Mouse (Mus musculus) forebrain, embryonic 11.5 days (tissue): ENCODE data around the gene Dnajc25. TPM values are rescaled to one million over a fixed set of nuclear protein-coding genes. Genes with fewer than 3 reads are reported as not detected.

Experiments used
- ATAC-seq: fragments of 200-750 bp; cut with Nextera tagmentation; replicated peaks from 2 replicates; pipeline ENCODE4 v1.8.0; 2017; ENCODE audit warnings: moderate TSS enrichment; ENCODE audit not compliant: low FRiP score
- DNase-seq: peaks from one replicate; pipeline ENCODE4 v3.0.0-alpha.2; 2017; ENCODE audit warnings: low spot score
- H3K27ac ChIP-seq: fragments of 300-500 bp; sonication (generic); 2 replicates; pipeline ENCODE4 v1.5.1; 2014; ENCODE audit warnings: low read depth, low read length
- H3K27me3 ChIP-seq: fragments of 300-500 bp; sonication (generic); 2 replicates; pipeline ENCODE4 v1.6.1; 2014; ENCODE audit warnings: mild to moderate bottlenecking, low read length, mixed read lengths; ENCODE audit not compliant: control insufficient read depth, insufficient read depth
- H3K36me3 ChIP-seq: fragments of 300-500 bp; sonication (generic); 2 replicates; pipeline ENCODE4 v1.6.1; 2014; ENCODE audit warnings: mild to moderate bottlenecking, low read length, moderate library complexity, mixed read lengths; ENCODE audit not compliant: control insufficient read depth, insufficient read depth
- H3K4me1 ChIP-seq: fragments of 300-500 bp; sonication (generic); replicated peaks from 2 replicates; pipeline ENCODE4 v1.6.1; 2014; ENCODE audit warnings: low read length, mixed read lengths; ENCODE audit not compliant: control insufficient read depth, insufficient read depth
- H3K4me2 ChIP-seq: fragments of 300-500 bp; sonication (generic); 2 replicates; pipeline ENCODE4 v1.6.1; 2014; ENCODE audit warnings: low read depth, mild to moderate bottlenecking, low read length, moderate library complexity, mixed read lengths; ENCODE audit not compliant: severe bottlenecking
- H3K4me3 ChIP-seq: fragments of 300-500 bp; sonication (generic); 2 replicates; pipeline ENCODE4 v1.5.1; 2014; ENCODE audit warnings: low read depth, low read length
- H3K9ac ChIP-seq: fragments of 300-500 bp; sonication (generic); 2 replicates; pipeline ENCODE4 v1.6.1; 2014; ENCODE audit warnings: low read length
- H3K9me3 ChIP-seq: fragments of 300-500 bp; sonication (generic); 2 replicates; pipeline ENCODE4 v1.6.1; 2016; ENCODE audit warnings: low read length, mixed read lengths; ENCODE audit not compliant: control insufficient read depth
- WGBS: fragments of 180-500 bp; shearing (Covaris S2); extraction: QIAGEN DNeasy Blood & Tissue Kit; methylation state at CpG from one replicate; pipeline ENCODE4 v1.1.7; 2014; 5-methylcytosine and 5-hydroxymethylcytosine counted together
- polyA plus RNA-seq: library from polyadenylated mRNA; unstranded; fragments of >200 nt; fragmentation: Nextera tagmentation; extraction: Ambion mirVana; gene quantifications from 2 replicates; pipeline ENCODE4 v1.2.1, GENCODE M21; 2014

Gene Dnajc25
- polyA plus RNA-seq, 1 experiment from 2014 or later, result 7.7 TPM

DNA sequence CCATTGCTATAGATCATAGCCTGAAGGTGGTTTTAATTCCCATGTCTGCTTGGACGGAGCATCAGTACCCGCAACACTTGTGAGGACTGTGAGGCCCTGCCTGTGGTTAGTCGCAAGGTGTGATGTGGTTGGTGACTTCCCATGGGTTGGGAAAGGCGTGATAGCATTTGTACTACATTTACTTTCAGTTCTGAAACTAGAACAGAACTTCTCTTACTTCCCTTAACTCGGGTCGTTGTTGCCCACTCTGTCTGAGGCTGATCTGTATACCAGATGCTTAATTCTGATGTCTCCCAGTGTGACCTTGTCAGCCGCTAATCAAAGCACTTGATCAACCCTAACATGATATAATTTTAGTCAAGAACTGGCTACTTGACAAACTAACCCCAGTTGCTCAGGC lies 14.3 kb downstream of the Dnajc25 start:
- Histone ChIP-seq H3K27ac (no peak overlapping the region), H3K4me3 (no peak overlapping the region), H3K36me3 (no peaks in the 10 kb centered on the region), H3K4me1 (peaks cover 5% of the 10 kb centered on the region; the same call in 1 of the 2 replicates), H3K9me3 (no peaks in the 10 kb centered on the region), H3K27me3 (no peaks in the 10 kb centered on the region), H3K4me2 (no peak overlapping the region), H3K9ac (no peak overlapping the region)
- 90% methylated on average over 7 of the region's 7 CpGs for WGBS
- DNase-seq (no peak), ATAC-seq (no peak)

DNA sequence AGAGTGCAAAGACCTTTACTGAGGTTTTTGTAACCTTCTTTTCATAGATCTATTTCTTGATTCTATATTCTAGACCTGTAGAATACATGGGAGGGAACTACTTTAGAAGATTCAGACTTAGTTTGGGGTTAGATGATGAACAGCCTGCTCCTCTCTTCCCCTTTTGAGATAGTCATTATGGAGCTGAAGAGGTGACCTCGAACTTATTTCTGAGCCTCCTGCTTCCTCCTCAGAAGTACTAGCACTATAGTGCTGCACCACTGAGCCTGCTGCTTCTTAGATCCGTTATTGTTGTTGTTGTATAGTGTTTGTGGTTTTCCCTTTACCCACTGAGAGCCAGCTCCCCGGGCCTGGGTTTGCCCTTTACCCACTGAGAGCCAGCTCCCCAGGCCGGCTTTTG lies 14.8 kb downstream of the Dnajc25 start:
- Histone ChIP-seq H3K4me1 (no peaks in the 10 kb centered on the region), H3K27me3 (no peaks in the 10 kb centered on the region), H3K9me3 (no peaks in the 10 kb centered on the region), H3K4me3 (no peak overlapping the region), H3K9ac (no peak overlapping the region), H3K4me2 (no peak overlapping the region), H3K36me3 (no peaks in the 10 kb centered on the region), H3K27ac (no peak overlapping the region)
- no peak for ATAC-seq
- DNase-seq, result no peak
- WGBS, result 79% methylated on average over 4 of the region's 4 CpGs

DNA sequence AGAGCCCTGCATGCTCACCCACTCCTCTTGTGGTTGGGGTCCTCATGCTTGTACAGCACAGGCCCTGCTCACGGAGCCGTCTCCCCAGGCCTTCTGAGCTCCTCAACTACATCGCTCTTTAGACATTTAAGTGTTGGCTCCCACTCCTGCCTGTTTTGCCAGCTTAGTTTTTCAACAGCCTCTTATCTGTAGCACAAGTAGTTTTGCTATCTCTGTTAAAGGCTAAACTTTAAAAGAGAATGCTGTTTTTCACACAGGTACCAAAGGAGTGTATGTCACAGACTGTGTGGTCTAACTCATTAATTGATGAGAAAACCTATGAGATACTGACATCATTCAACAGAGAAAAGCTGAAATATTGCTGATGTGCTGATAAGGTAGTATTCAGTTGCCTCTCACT lies 16.6 kb downstream of the Dnajc25 start:
- H3K4me2 ChIP-seq, result no peak overlapping the region
- no peak overlapping the region for H3K27ac ChIP-seq
- H3K4me3 ChIP-seq, result no peak overlapping the region
- H3K4me1 ChIP-seq, result no peaks in the 10 kb centered on the region
- H3K9me3 ChIP-seq, result no peaks in the 10 kb centered on the region
- H3K27me3 ChIP-seq, result no peaks in the 10 kb centered on the region
- H3K36me3 ChIP-seq, result no peaks in the 10 kb centered on the region
- DNase-seq, result no peak
- WGBS, result 88% methylated on average over 3 of the region's 3 CpGs
- ATAC-seq, result no peak
- H3K9ac ChIP-seq, result no peak overlapping the region

DNA sequence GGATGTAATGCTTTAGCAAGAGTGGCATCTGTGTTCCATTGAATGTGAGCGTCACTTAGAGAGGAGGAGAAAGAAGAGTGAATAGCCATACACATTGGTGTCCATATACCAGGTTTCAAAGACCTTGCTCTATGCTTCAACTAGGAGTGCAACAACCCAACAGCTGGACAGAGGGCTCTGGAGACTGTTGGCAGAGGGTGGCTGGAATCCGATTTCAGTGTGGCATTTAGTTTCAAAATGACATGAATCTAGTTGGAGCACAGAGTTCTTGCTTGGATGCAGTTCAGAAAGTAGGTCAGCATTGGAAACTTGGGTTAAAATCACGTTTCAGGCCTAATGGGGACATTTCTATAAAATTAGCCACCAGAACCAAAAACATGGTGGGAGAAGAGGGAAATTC lies 20.3 kb downstream of the Dnajc25 start:
- H3K36me3 ChIP-seq, result peaks cover 2% of the 10 kb centered on the region; the same call in 1 of the 2 replicates
- 87% methylated on average over 3 of the region's 3 CpGs for WGBS
- DNase-seq (no peak), ATAC-seq (no peak)
- no peaks in the 10 kb centered on the region for H3K9me3 ChIP-seq
- H3K4me3 ChIP-seq, result no peak overlapping the region
- H3K9ac ChIP-seq, result no peak overlapping the region
- H3K4me1 ChIP-seq, result no peaks in the 10 kb centered on the region
- no peak overlapping the region for H3K4me2 ChIP-seq
- H3K27ac ChIP-seq, result no peak overlapping the region
- H3K27me3 ChIP-seq, result no peaks in the 10 kb centered on the region

DNA sequence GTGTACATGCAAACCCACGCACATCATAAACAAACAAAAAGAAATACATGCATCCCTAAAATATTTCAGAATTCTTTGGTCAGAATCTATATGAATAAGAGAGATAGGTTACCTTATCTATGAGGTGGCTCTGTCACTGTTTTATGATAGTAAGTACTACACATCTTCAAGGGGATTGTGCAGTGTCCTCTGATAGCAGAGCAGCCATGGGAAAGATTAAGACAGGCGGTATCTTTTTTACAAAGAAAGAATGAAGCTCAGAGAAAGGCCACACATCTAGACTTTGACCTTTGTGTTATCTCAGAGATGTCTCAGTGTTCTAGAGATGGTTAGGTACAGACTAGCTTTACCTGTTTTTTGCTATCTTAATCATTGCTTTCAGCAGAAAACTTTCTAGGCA lies 22.1 kb downstream of the Dnajc25 start:
- no peaks in the 10 kb centered on the region for H3K9me3 ChIP-seq
- H3K36me3 ChIP-seq, result peaks cover 2% of the 10 kb centered on the region; the same call in 1 of the 2 replicates
- no peaks in the 10 kb centered on the region for H3K27me3 ChIP-seq
- ATAC-seq (no peak), DNase-seq (no peak)
- H3K4me2 ChIP-seq, result no peak overlapping the region
- WGBS, result 89% methylated on average over 2 of the region's 2 CpGs
- H3K4me3 ChIP-seq, result no peak overlapping the region
- H3K4me1 ChIP-seq, result no peaks in the 10 kb centered on the region
- H3K9ac ChIP-seq, result no peak overlapping the region
- no peak overlapping the region for H3K27ac ChIP-seq

DNA sequence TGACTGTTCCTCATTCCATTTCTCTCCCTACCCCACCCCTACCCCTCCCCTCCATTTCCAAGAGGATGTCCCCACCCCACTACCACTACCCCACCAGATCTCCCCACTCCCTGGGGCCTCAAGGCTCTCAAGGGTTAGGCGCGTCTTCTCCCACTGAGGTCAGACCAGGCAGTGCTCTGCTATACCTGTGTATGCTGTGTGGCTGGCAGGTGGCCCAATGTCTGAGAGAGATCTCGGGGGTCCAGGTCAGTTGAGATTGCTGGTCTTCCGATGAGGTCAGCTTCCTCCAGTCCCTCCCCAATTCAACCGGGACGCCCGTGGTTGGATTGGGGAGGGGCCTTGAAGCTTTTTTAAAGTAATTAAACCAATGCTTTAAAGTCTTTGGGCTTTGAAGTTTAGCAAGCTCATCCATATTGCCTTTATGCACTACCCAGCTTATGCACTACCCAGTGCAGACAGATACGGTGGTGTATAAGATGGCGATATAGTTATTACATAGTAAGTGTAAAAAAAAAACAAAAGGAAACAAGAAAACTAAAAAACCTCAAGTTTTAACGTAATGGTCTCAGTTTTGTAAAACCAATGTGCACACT lies 39.6 kb downstream of the Dnajc25 start:
- DNase-seq, result no peak
- Histone ChIP-seq H3K9ac (no peak overlapping the region; the same call in 1 of the 2 replicates), H3K36me3 (no peaks in the 10 kb centered on the region), H3K27me3 (no peaks in the 10 kb centered on the region), H3K27ac (no peak overlapping the region), H3K4me3 (peak overlapping the region; percentile 70), H3K4me1 (0 out of 2 replicates have a peak, but pooled peaks cover 3% of the 10 kb centered on the region), H3K4me2 (peak overlapping the region; percentile 79; the same call in 1 of the 2 replicates), H3K9me3 (no peaks in the 10 kb centered on the region)
- WGBS, result 80% methylated on average over 10 of the region's 10 CpGs
- ATAC-seq, result 0 out of 2 replicates have a peak, but pooled peaks have one; percentile 26

DNA sequence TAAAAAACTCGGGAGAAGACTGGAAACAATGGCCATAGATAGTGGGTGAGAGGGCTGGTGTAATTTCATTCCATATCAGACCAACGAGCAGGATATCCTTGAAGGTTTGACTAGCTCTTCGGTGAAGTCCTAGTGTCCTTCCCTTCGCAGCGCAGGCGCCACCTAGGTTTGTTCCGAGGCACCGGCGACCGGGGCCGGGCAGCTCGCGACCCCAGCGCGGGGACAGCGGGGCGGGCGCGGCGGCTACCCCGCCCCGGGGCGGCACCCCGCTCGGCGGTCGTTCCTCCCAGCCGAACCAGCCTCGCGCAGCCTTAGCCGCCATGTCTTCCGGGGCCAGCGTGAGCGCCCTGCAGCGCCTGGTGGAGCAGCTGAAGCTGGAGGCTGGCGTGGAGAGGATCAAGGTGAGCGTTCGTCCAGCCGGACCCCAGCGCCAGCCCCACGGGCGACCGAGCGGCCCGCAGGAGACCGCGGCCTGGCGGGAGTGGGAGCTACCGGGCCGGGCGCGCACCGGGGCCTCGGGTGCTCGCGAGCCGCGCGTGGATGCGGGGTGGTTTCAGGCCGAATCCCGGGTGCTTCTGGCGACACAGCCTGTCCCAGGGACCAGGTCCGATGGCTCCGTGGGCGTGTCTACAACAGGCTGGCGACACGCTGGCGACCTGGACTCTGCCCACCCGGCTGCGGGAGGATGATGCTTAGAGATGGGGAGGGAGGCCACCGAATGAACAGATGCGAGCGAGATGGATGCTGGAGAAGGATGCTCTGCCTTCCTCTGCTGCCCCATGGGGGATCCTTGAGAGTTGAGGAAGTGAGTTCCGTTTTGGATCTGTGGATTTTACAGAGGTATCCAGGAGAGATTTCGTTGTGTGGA lies 40.3 kb downstream of the Dnajc25 start, which contains the start of gene Gng10:
Gene Gng10 (plus strand): TSS at position 171 of the 868 bp plus-strand sequence.
- Histone ChIP-seq H3K4me1 (0 out of 2 replicates have a peak, but pooled peaks cover 3% of the 10 kb centered on the region), H3K27me3 (no peaks in the 10 kb centered on the region), H3K27ac (0 out of 2 replicates have a peak within 1 kb of the TSS, but pooled peaks have one; percentile 10), H3K9me3 (no peaks in the 10 kb centered on the region), H3K9ac (peak within 1 kb of the TSS; percentile 86), H3K4me3 (peak within 1 kb of the TSS; percentile 70), H3K36me3 (no peaks in the 10 kb centered on the region), H3K4me2 (peak within 1 kb of the TSS; percentile 79)
- ATAC-seq (peak; percentile 82), DNase-seq (peak; percentile 78)
- WGBS, result 13% methylated on average over 70 of the region's 76 CpGs

DNA sequence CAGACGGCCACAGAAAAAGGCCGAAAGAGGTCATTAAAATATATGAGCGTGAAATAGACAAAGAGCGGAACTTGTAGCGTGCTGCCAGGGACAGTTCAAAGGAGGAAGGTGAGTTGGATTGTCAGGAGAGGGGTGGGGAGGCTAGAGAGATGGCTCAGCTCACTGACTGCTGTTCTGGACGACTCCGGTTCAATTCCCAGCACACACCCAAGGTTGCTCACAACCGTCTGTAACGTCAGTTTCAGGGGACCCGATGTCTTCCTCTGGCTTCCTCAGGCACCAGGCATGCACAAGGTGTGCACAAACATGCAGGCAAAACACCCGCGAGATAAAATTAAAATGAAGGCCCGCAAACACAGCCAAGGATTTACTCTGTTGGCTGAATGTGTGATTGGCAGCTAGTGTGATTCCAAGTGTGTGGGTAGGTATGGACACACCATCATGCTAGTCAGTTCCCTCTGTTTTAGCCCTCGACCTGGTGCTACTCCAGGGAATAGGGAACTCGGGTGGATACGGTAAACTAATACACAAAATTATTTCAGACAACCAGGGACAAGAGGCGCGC lies 41.0 kb downstream of the Dnajc25 start:
- H3K4me3 ChIP-seq, result peak overlapping the region; percentile 70
- DNase-seq (peak; percentile 54), ATAC-seq (peak; percentile 31; the same call in 1 of the 2 replicates)
- H3K9me3 ChIP-seq, result no peaks in the 10 kb centered on the region
- no peaks in the 10 kb centered on the region for H3K36me3 ChIP-seq
- H3K27me3 ChIP-seq, result no peaks in the 10 kb centered on the region
- peak overlapping the region; percentile 86 for H3K9ac ChIP-seq
- H3K4me1 ChIP-seq, result 0 out of 2 replicates have a peak, but pooled peaks cover 3% of the 10 kb centered on the region
- H3K27ac ChIP-seq, result 0 out of 2 replicates have a peak overlapping the region, but pooled peaks have one; percentile 10
- H3K4me2 ChIP-seq, result peak overlapping the region; percentile 79
- 57% methylated on average over 18 of the region's 18 CpGs for WGBS
